Mouse (Mus musculus) limb, embryonic 14.5 days (tissue): ENCODE data around the gene Ncbp1. TPM values are rescaled to one million over a fixed set of nuclear protein-coding genes. Genes with fewer than 3 reads are reported as not detected.
A peak's percentile ranks its signal among the peaks of the same experiment; 100 is the strongest.

Experiments used
- ATAC-seq: fragments of 200-750 bp; cut with Nextera tagmentation; 2 replicates; pipeline ENCODE4 v1.8.0; 2017; ENCODE audit warnings: low read depth, moderate number of reproducible peaks, moderate TSS enrichment; ENCODE audit not compliant: low FRiP score
- DNase-seq: peaks from one replicate; pipeline ENCODE4 v3.0.0-alpha.2; 2015; ENCODE audit warnings: low spot score
- H3K27ac ChIP-seq: fragments of 300-500 bp; sonication (generic); replicated peaks from 2 replicates; pipeline ENCODE4 v1.5.1; 2014; ENCODE audit warnings: low read depth, mild to moderate bottlenecking, low read length, moderate library complexity, mixed read lengths
- H3K27me3 ChIP-seq: fragments of 300-500 bp; sonication (generic); 2 replicates; pipeline ENCODE4 v1.6.1; 2014; ENCODE audit warnings: low read length, mixed read lengths; ENCODE audit not compliant: control insufficient read depth, insufficient read depth
- H3K36me3 ChIP-seq: fragments of 300-500 bp; sonication (generic); 2 replicates; pipeline ENCODE4 v1.6.1; 2014; ENCODE audit warnings: mild to moderate bottlenecking, low read length, moderate library complexity, mixed read lengths; ENCODE audit not compliant: control insufficient read depth, insufficient read depth
- H3K4me1 ChIP-seq: fragments of 300-500 bp; sonication (generic); 2 replicates; pipeline ENCODE4 v1.6.1; 2014; ENCODE audit warnings: antibody characterized with exemption, low read length, mixed read lengths; ENCODE audit not compliant: control insufficient read depth, insufficient read depth
- H3K4me2 ChIP-seq: fragments of 300-500 bp; sonication (generic); replicated peaks from 2 replicates; pipeline ENCODE4 v1.6.1; 2014; ENCODE audit warnings: low read depth, mild to moderate bottlenecking, low read length, moderate library complexity; ENCODE audit not compliant: severe bottlenecking
- H3K4me3 ChIP-seq: fragments of 300-500 bp; sonication (generic); replicated peaks from 2 replicates; pipeline ENCODE4 v1.5.1; 2014; ENCODE audit warnings: low read length
- H3K9ac ChIP-seq: fragments of 300-500 bp; sonication (generic); 2 replicates; pipeline ENCODE4 v1.6.1; 2014; ENCODE audit warnings: mild to moderate bottlenecking, low read depth, low read length, moderate library complexity; ENCODE audit not compliant: severe bottlenecking
- H3K9me3 ChIP-seq: fragments of 300-500 bp; sonication (generic); 2 replicates; pipeline ENCODE4 v1.6.1; 2016; ENCODE audit warnings: low read length; ENCODE audit not compliant: control insufficient read depth
- POLR2A ChIP-seq: fragments of 200-500 bp; IDR thresholded peaks from 2 replicates; pipeline ENCODE4 v1.8.0; 2012; ENCODE audit warnings: inconsistent platforms, mild to moderate bottlenecking, moderate library complexity, borderline replicate concordance; ENCODE audit not compliant: insufficient read depth, insufficient read length; ENCODE audit errors: extremely low read depth
- WGBS: fragments of 180-500 bp; shearing (Covaris S2); extraction: QIAGEN DNeasy Blood & Tissue Kit; methylation state at CpG from one replicate; pipeline ENCODE4 v1.1.7; 2014; 5-methylcytosine and 5-hydroxymethylcytosine counted together
- polyA plus RNA-seq, 2 experiments: library from polyadenylated mRNA; depleted of rRNA in 1 of 2; stranded (reverse) in 1 of 2; unstranded in 1 of 2; fragments of >200 nt; fragmentation: Nextera tagmentation in 1 of 2; extraction: Ambion mirVana in 1 of 2; gene quantifications; 2 replicates each; pipeline versions ENCODE4 v1.2.1 to v1.2.3; 2012 to 2014

The Ncbp1 gene
- polyA plus RNA-seq, 2 experiments = 74.0 to 75.2 TPM

DNA sequence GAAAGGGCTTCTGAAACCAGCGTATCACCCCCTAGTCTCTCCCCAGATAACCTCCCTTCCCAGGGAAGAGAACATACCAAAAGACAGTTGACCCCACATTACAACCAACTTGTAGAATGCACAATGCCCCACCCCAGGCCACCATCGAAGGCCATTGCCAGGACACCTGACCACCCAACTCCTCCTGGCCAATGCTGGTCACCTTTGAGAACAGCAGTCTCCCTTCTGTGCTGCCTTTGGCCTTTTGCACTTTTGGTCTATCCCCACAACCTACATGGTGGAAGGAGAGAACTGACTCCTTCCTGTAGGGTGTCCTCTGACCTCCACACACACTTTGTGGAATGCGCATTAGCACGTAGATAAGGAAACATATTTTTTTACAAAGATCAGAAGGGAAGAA, 20.9 kb upstream of the Ncbp1 start:
- Histone ChIP-seq H3K27ac (no peak overlapping the region), H3K9me3 (no peaks in the 10 kb centered on the region), H3K4me2 (no peak overlapping the region), H3K4me1 (no peaks in the 10 kb centered on the region), H3K4me3 (no peak overlapping the region), H3K27me3 (no peaks in the 10 kb centered on the region), H3K36me3 (peaks cover 91% of the 10 kb centered on the region), H3K9ac (no peak overlapping the region)
- TF ChIP-seq POLR2A = no peak
- WGBS = 96% methylated on average over 4 of the region's 4 CpGs
- ATAC-seq = no peak
- DNase-seq = no peak

DNA sequence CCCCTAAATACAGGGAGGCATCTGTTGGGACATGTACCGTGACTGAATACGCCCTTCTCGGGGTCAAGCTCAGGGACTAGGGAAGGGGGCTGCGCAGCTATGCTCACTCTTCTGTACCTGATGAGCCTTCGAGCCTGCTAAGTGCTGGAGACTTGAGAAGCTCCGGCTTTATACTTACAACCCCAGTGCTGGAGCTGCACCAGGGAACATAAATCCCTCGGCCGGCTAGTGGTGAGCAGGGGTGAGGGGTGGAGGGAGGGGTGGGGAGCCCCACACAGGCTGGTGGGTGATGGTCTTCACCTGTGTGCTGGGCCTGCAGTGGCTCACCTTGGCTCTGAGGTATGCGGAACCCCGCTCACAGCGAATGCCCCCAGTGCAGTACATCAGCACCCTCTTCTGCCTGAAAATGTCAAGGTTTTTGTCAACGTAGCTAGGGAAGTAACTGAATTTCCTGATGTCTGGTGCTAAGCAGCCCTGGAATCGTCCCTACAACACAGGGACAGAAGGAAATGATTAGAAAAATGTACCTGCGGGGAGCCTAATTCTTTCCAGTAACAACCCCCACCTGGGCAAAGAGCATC, 18.8 kb upstream of the Ncbp1 start:
- no peak for TF ChIP-seq POLR2A
- no peak for ATAC-seq
- Histone ChIP-seq H3K27ac (no peak overlapping the region), H3K36me3 (peaks cover 91% of the 10 kb centered on the region), H3K27me3 (no peaks in the 10 kb centered on the region), H3K4me1 (no peaks in the 10 kb centered on the region), H3K9me3 (no peaks in the 10 kb centered on the region), H3K4me2 (no peak overlapping the region), H3K9ac (no peak overlapping the region), H3K4me3 (no peak overlapping the region)
- 89% methylated on average over 14 of the region's 14 CpGs for WGBS
- no peak for DNase-seq

DNA sequence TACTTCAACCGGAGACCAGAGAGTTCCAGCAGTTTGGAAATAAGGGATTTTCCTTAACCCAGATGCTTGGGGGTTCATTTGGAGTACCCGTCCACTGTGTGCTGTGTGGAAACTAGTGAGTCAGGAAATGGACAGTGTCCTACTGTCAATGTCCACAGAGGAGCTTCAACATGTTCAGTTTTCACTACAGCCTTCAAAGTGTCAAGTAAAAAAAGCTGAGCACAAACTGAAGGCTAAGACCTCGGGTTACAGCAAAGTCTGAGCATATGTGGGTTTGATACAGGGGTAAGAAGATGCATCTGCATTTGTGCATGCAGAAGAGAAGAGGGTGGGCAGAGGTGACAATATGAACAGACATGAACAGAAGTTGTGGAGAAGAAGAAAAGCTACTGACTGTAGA, 17.6 kb upstream of the Ncbp1 start:
- no peak overlapping the region for H3K4me2 ChIP-seq
- 82% methylated on average over 3 of the region's 3 CpGs for WGBS
- no peaks in the 10 kb centered on the region for H3K4me1 ChIP-seq
- H3K27me3 ChIP-seq = no peaks in the 10 kb centered on the region
- H3K9me3 ChIP-seq = no peaks in the 10 kb centered on the region
- peaks cover 93% of the 10 kb centered on the region for H3K36me3 ChIP-seq
- no peak for ATAC-seq
- no peak for DNase-seq
- no peak overlapping the region for H3K4me3 ChIP-seq
- H3K27ac ChIP-seq = no peak overlapping the region
- TF ChIP-seq POLR2A = no peak
- H3K9ac ChIP-seq = no peak overlapping the region

DNA sequence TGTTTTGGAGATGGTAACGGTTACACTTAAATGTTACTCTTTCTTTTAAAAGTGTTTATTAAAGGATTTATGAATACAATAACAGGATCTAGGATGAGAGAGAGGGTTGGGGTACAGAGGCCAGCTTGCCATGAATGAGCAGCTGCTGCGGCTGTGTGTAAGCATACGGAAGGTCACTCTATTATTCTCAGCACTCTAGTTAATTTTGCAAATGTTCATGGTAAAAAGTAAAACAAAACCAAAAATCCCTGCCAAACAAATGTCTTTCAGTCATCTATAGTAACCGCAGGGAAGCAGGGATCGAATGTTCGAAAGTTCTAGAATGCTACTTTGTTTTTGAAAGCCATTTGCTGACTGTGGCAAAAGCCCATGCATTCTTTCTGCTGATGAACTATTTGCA, 15.1 kb upstream of the Ncbp1 start:
- no peak overlapping the region for H3K4me3 ChIP-seq
- H3K4me1 ChIP-seq = no peaks in the 10 kb centered on the region
- H3K27me3 ChIP-seq = no peaks in the 10 kb centered on the region
- no peak for ATAC-seq
- no peak for TF ChIP-seq POLR2A
- no peak overlapping the region for H3K9ac ChIP-seq
- no peak for DNase-seq
- H3K4me2 ChIP-seq = no peak overlapping the region
- H3K27ac ChIP-seq = no peak overlapping the region
- H3K36me3 ChIP-seq = peaks cover 86% of the 10 kb centered on the region
- no peaks in the 10 kb centered on the region for H3K9me3 ChIP-seq
- 96% methylated on average over 6 of the region's 6 CpGs for WGBS

DNA sequence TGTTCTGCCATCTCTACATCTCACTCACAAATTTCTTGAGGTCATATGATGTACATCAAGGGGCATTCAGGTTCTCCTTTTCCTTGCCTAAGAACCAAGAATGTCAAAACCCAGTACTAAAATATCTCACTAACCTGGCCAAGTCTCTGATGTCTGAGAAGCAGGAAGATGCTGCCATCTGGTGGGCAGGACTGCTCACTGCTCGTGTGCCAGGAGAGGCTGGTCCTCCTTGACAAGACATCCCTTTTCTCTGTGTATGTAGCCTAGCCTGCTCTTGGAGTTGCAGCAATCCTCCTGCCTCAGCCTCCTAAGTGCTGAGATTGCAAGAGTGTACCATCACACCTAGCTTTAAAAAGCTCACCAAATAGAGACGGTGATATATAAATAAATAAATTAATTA, 11.9 kb upstream of the Ncbp1 start:
- DNase-seq (peak; percentile 78), ATAC-seq (no peak)
- H3K9ac ChIP-seq = no peak overlapping the region
- no peaks in the 10 kb centered on the region for H3K4me1 ChIP-seq
- H3K27ac ChIP-seq = no peak overlapping the region
- WGBS = 44% methylated on average over 2 of the region's 2 CpGs
- peaks cover 80% of the 10 kb centered on the region for H3K36me3 ChIP-seq
- H3K27me3 ChIP-seq = no peaks in the 10 kb centered on the region
- no peak overlapping the region for H3K4me3 ChIP-seq
- no peak for TF ChIP-seq POLR2A
- H3K9me3 ChIP-seq = no peaks in the 10 kb centered on the region
- H3K4me2 ChIP-seq = no peak overlapping the region
